Mouse (Mus musculus) ES-E14 (cell line): ENCODE data around the gene Dck. TPM values are rescaled to one million over a fixed set of nuclear protein-coding genes. Genes with fewer than 3 reads are reported as not detected.

Source experiments
- DNase-seq: peaks from one replicate; pipeline ENCODE4 v3.0.0-alpha.2; 2013; ENCODE audit warnings: low read depth, low spot score
- H3K27ac ChIP-seq: 2 replicates; pipeline ENCODE4 v1.5.1; 2012; ENCODE audit warnings: low read depth, mild to moderate bottlenecking, low read length, moderate library complexity, mixed read lengths; ENCODE audit not compliant: poor library complexity, insufficient read depth, severe bottlenecking
- H3K36me3 ChIP-seq: 2 replicates; pipeline ENCODE4 v1.6.1; 2012; ENCODE audit warnings: mild to moderate bottlenecking, low read length, moderate library complexity, mixed read lengths; ENCODE audit not compliant: control insufficient read depth, poor library complexity, insufficient read depth, severe bottlenecking
- H3K4me1 ChIP-seq, 2 experiments: fragments of 150-350 bp in 1 of 2; sonication (generic) in 1 of 2; 2 replicates each; pipeline ENCODE4 v1.6.1; 2012; ENCODE audit warnings: low read length in 2 of 2, mild to moderate bottlenecking in 1 of 2, mixed read lengths in 1 of 2; ENCODE audit not compliant: control insufficient read depth in 2 of 2, insufficient read depth in 2 of 2, poor library complexity in 1 of 2
- H3K4me3 ChIP-seq, 2 experiments: fragments of 150-350 bp in 1 of 2; sonication (generic) in 1 of 2; 2 replicates each; pipeline ENCODE4 v1.5.1; 2012; ENCODE audit warnings: low read length in 2 of 2, low read depth in 1 of 2, mild to moderate bottlenecking in 1 of 2, mixed read lengths in 1 of 2; ENCODE audit not compliant: insufficient read depth in 1 of 2, poor library complexity in 1 of 2, severe bottlenecking in 1 of 2
- H3K9ac ChIP-seq: 2 replicates; pipeline ENCODE4 v1.6.1; 2012; ENCODE audit warnings: low read depth, mild to moderate bottlenecking, low read length, mixed read lengths; ENCODE audit not compliant: poor library complexity, insufficient read depth, severe bottlenecking
- H3K9me3 ChIP-seq: fragments of 150-350 bp; sonication (generic); 2 replicates; pipeline ENCODE4 v1.6.1; 2012; ENCODE audit warnings: low read depth, mild to moderate bottlenecking, low read length; ENCODE audit not compliant: control insufficient read depth, insufficient read depth
- CHD2 ChIP-seq: IDR thresholded peaks from 2 replicates; pipeline ENCODE4 v1.6.1; 2014; ENCODE audit warnings: mild to moderate bottlenecking, low read depth, low read length, inconsistent platforms
- HCFC1 ChIP-seq: IDR thresholded peaks from 2 replicates; pipeline ENCODE4 v1.6.1; 2012; ENCODE audit warnings: low read length, inconsistent platforms, borderline replicate concordance; ENCODE audit not compliant: insufficient read depth
- MAFK ChIP-seq: IDR thresholded peaks from 2 replicates; pipeline ENCODE4 v1.6.1; 2014; ENCODE audit warnings: mild to moderate bottlenecking, low read depth, low read length, inconsistent platforms; ENCODE audit not compliant: insufficient read depth
- ZC3H11A ChIP-seq: IDR thresholded peaks from 2 replicates; pipeline ENCODE4 v1.6.1; 2012; ENCODE audit warnings: low read depth, mild to moderate bottlenecking, inconsistent platforms, low read length, borderline replicate concordance
- ZNF384 ChIP-seq: IDR thresholded peaks from 2 replicates; pipeline ENCODE4 v1.6.1; 2012; ENCODE audit warnings: low read depth, low read length, inconsistent platforms
- in situ Hi-C, 2 experiments: fragments of 600-800 bp; cut with MboI; formaldehyde crosslinking; loops; one replicate each; pipeline ENCODE4 v1.15.1; 2025; ENCODE audit warnings: low sequenced_read_pairs in 2 of 2, inconsistent platforms in 1 of 2; ENCODE audit not compliant: unreplicated experiment in 2 of 2
- total RNA-seq: library from RNA; depleted of rRNA; stranded (reverse); fragments of 300-350 nt; gene quantifications from 2 replicates; pipeline ENCODE4 v1.2.3, GENCODE M21; 2012

Dck gene
- total RNA-seq, 1 experiment = 18.2 TPM

DNA sequence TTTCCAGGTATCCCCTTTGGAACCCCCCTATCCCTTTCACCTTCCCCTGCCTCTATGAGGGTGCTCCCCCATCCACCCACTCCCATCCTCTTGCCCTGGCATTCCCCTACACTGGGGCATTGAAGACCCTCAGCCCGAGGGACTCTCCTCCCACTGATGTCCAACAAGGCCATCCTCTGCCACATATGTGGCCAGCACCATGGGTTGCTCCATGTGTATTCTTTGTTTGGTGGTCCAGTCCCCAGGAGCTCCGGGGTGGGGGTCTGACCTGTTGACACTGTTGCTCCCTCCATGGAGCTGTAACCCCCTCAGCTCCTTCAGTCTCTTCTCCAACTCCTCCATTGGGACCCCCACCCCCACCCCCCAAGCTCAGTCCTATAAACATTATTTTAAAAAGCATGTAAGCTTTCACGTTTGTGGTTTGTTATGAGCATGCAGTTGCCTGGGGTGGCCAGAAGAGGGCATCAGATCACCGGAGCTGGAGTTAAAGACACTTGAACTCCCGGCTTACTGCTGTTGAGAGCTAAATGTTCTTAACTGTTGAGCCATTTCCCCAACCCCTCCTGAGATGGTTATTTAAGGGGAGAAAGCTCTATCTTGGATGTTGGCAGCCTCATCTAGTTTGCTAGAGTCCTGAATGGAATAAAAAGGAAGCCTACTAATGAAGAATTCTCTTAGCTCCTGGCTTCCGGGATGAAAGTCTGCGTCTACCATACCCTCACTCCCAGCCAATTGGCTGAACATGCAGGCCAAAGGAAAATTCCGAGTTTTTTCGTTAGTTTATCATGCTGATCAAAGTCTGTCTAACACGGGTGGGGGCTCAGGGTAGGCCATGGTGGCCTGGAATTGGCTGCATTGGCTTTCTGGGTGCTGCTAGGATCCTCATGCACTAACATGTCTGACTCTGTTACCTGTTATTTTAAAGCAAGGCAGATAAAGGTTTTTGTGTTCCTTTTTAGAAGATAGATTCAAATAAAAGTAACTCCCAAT, 26.8 kb downstream of the Dck start:
- Histone ChIP-seq H3K4me3 (no peak overlapping the region), H3K9me3 (no peaks in the 10 kb centered on the region), H3K36me3 (no peaks in the 10 kb centered on the region), H3K9ac (no peak overlapping the region), H3K27ac (no peak overlapping the region), H3K4me1 (no peaks in the 10 kb centered on the region)
- DNase-seq = peak; percentile 41
- TF ChIP-seq ZC3H11A (peak; percentile 73; the same call in 1 of the 2 replicates), MAFK (no peak)
- in situ Hi-C loops = loop anchor here in 1 of 2 experiments (25.0 kb wide), 1 partner anchor 596 kb away; no protein-coding TSS in a partner anchor

DNA sequence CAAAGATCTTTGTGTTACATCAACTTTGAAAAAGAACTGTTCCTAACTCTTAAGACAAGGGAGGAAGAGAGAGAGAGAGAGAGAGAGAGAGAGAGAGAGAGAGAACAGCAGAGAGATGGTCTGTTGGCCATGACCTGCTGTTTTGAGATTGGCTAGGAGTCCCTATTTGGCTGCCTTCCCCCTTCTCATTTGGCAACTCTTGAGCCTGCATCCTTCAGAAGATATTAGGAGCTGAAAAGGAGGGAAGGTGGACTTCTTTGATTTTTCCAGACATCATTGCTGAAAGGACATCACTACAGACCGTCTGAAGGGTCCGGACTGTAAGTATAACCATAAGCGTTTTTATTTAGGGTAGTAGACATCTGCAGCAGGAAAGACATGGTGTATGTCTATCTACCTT, 28.9 kb downstream of the Dck start:
- Histone ChIP-seq H3K4me3 (no peak overlapping the region), H3K9ac (no peak overlapping the region), H3K27ac (no peak overlapping the region), H3K9me3 (no peaks in the 10 kb centered on the region), H3K36me3 (no peaks in the 10 kb centered on the region), H3K4me1 (no peaks in the 10 kb centered on the region)
- no peak for DNase-seq
- in situ Hi-C loops = loop anchor here in 1 of 2 experiments (25.0 kb wide), 1 partner anchor 594 kb away; no protein-coding TSS in a partner anchor
- TF ChIP-seq MAFK (no peak), HCFC1 (no peak), ZC3H11A (no peak)

- in situ Hi-C loops = loop anchor here in 1 of 2 experiments (25.0 kb wide), 1 partner anchor 591 kb away; no protein-coding TSS in a partner anchor
- Histone ChIP-seq H3K4me1 (no peaks in the 10 kb centered on the region), H3K9me3 (no peaks in the 10 kb centered on the region), H3K27ac (no peak overlapping the region), H3K36me3 (no peaks in the 10 kb centered on the region), H3K9ac (no peak overlapping the region), H3K4me3 (no peak overlapping the region)
- TF ChIP-seq CHD2 (no peak), HCFC1 (no peak), MAFK (no peak), ZNF384 (no peak), ZC3H11A (no peak)
- DNase-seq = no peak
Observed at GRCm38 (mm10) chr5:88795910-88796584, 31.3 kb downstream of the Dck start.

GRCm38 (mm10) chr5:88796588-88796987, 31.8 kb downstream of the Dck start:
- no peak overlapping the region for H3K9ac ChIP-seq
- TF ChIP-seq ZNF384 (no peak), CHD2 (no peak)
- in situ Hi-C loops = loop anchor here in 1 of 2 experiments (25.0 kb wide), 1 partner anchor 591 kb away; no protein-coding TSS in a partner anchor
- DNase-seq = no peak
- H3K4me1 ChIP-seq = no peaks in the 10 kb centered on the region
- no peaks in the 10 kb centered on the region for H3K9me3 ChIP-seq
- no peak overlapping the region for H3K27ac ChIP-seq
- no peak overlapping the region for H3K4me3 ChIP-seq
- H3K36me3 ChIP-seq = no peaks in the 10 kb centered on the region
